Mouse (Mus musculus) heart, adult 2 months (tissue): ENCODE results near the gene Ncl.

Source experiments
- EP300 ChIP-seq: fragments of 200-500 bp; IDR thresholded peaks from 2 replicates; pipeline ENCODE4 v1.6.1; 2011; ENCODE audit warnings: low read depth, low read length, control low read depth; ENCODE audit not compliant: insufficient read depth
- POLR2A ChIP-seq: fragments of 200-500 bp; IDR thresholded peaks from 2 replicates; pipeline ENCODE4 v1.6.1; 2011; ENCODE audit warnings: mild to moderate bottlenecking, low read depth, low read length, control low read depth; ENCODE audit not compliant: insufficient read depth

- TF ChIP-seq EP300: peak; percentile 30; the same call in 1 of the 2 replicates
- TF ChIP-seq POLR2A: peak; percentile 99
Measured at GRCm38 (mm10) chr1:86358906-86359797, at the start of gene Ncl.
